ENCODE assay signal across 8 mouse cellular contexts in the genomic region with DNA sequence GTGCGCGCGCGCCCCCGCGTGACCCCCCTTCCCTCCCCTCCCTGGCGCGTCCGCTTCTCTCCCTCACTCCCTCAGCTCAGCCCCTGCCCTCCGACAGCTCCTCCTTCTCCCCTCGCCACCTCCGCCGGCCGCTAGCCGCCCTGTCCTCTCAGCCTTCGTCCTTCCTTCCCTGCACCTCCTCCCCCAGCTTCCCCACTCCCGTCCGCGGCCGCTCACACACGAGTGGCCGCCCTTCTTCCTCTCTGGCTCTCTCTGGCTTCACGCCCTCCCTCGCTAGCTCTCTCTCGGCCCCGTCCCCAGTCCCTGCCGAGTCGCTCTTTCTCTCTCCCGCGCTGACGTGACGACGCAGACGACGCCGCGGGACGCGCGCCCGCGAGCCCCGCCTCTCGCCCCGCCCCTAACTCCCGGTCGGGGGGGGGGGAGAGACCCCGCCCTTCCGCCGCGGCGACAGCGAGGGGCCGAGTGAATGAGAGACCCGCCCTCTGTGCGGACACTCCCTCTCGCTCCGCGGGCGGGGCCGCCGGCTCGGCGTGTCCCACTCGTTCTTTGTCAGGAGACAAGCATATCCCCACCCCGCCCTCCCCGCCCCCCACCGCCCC. TPM values are rescaled to one million over a fixed set of nuclear protein-coding genes. Genes with fewer than 3 reads are reported as not detected.
DNase-seq lines count a peak whose midpoint lies in the region; ATAC-seq lines count a peak whose summit lies in the region.
"Not testable (repeated sequence)": the region's sequence is repeated elsewhere in the genome, so short reads cannot be mapped to it uniquely, and the experiment has no call there.

Syncrip (minus strand) TSS at position 345 of the 599 bp plus-strand sequence.

- H3K4me2 ChIP-seq in hindbrain, embryonic 16.5 days (ENCODE audit: low read length): peak within 1 kb of the TSS; percentile 71

- under 1% methylated on average over 40 of the region's 68 CpGs for whole genome bisulfite sequencing in hindbrain, embryonic 16.5 days
- WGBS in macrophage (ENCODE audit: missing documents): 0% methylated on average over 16 of the region's 68 CpGs

- peaks cover 40% of the 10 kb centered on the region for H3K79me2 ChIP-seq in macrophage (ENCODE audit: inconsistent target)

- DNase-seq in T-cell, adult 2 months (ENCODE audit: low spot score): peak; percentile 86
- DNase-seq in cerebellum, postnatal 36 days: peak; percentile 83 to 92
- DNase-seq in gastrocnemius, adult 18-20 months (ENCODE audit: low spot score): peak; percentile 92
- peak; percentile 84 to 91 for DNase-seq in left cerebral cortex, adult 18-20 months (ENCODE audit: low spot score in 2 of 2)
- DNase-seq in right cerebral cortex, adult 18-20 months: peak; percentile 91
- peak; percentile 68 for DNase-seq in urinary bladder, postnatal 10 days (ENCODE audit: low spot score)

- peak; percentile 95 for ATAC-seq in hindbrain, embryonic 16.5 days

- H3K27me3 ChIP-seq in hindbrain, embryonic 16.5 days (replicated peaks; ENCODE audit: control insufficient read depth, insufficient read depth, low read length): not testable (repeated sequence)

- H3K36me3 ChIP-seq in hindbrain, embryonic 16.5 days (ENCODE audit: control insufficient read depth, insufficient read depth, low read length); macrophage (ENCODE audit: inconsistent target): not testable (repeated sequence)

- peak within 1 kb of the TSS; percentile 89 for H3K4me3 ChIP-seq in hindbrain, embryonic 16.5 days (ENCODE audit: low read length)
- H3K4me3 ChIP-seq in macrophage (ENCODE audit: inconsistent target): peak within 1 kb of the TSS; percentile 49

- H3K9ac ChIP-seq in hindbrain, embryonic 16.5 days (ENCODE audit: low read depth, low read length): peak within 1 kb of the TSS; percentile 98

- H3K27ac ChIP-seq in hindbrain, embryonic 16.5 days (ENCODE audit: low read depth, low read length): peak within 1 kb of the TSS; percentile 100
- H3K27ac ChIP-seq in macrophage: peak within 1 kb of the TSS; percentile 72

- H3K9me3 ChIP-seq in hindbrain, embryonic 16.5 days (ENCODE audit: control insufficient read depth, low read length): not testable (repeated sequence)

- H3K4me1 ChIP-seq in hindbrain, embryonic 16.5 days (ENCODE audit: control insufficient read depth, insufficient read depth, low read depth, low read length): peaks cover 14% of the 10 kb centered on the region

RNA-seq across cellular contexts. Expression of gene Syncrip, which starts in this region (rescaled TPM):
- 10 to 100 TPM; 51.4 to 68.7 TPM for total RNA-seq in gastrocnemius, adult 18-20 months (2021)
- polyA plus RNA-seq in hindbrain, embryonic 16.5 days (2015; fragmentation: Nextera tagmentation; extraction: Ambion mirVana): 67.1 and 71.6 TPM in 2 replicates
- total RNA-seq in left cerebral cortex, adult 18-20 months (2021): 10 to 100 TPM; 64.8 TPM
- 100 to 1,000 TPM; 158 to 311 (median 218) TPM for total RNA-seq in macrophage (2018; cell fraction: chromatin; rRNA removed)
- total RNA-seq in macrophage (2018; cell fraction: cytosol; rRNA removed): 10 to 100 TPM; 44.5 to 87.7 (median 64.7) TPM
- 100 to 1,000 TPM in 25 of 26 experiments, 10 to 100 TPM in 1; 93.2 to 233 (median 144) TPM for total RNA-seq in macrophage (2018; cell fraction: nucleus; rRNA removed)
- polyA plus RNA-seq in macrophage (2018): 51.6 to 196 TPM (median 122 TPM) in 3 replicates

Comparison
In these comparisons a context has a peak if more than half of its experiments do, and no peak if none do; other contexts are left out.
1. Peak in every context shown above with its lines: DNase-seq, ATAC-seq, H3K4me3 ChIP-seq and H3K27ac ChIP-seq.